Mouse (Mus musculus) leukemia stem cell, adult 10-12 weeks (primary cell): ENCODE results near the gene Rnd2. TPM values are rescaled to one million over a fixed set of nuclear protein-coding genes. Genes with fewer than 3 reads are reported as not detected.

Experiments
- polyA plus RNA-seq: library from polyadenylated mRNA; stranded (reverse); fragments of >175 nt; gene quantifications from 2 replicates; pipeline ENCODE4 v1.2.3, GENCODE M21; 2012; ENCODE audit warnings: low replicate concordance

Gene Rnd2
- polyA plus RNA-seq, result 3.2 and 4.2 TPM in 2 replicates

DNA sequence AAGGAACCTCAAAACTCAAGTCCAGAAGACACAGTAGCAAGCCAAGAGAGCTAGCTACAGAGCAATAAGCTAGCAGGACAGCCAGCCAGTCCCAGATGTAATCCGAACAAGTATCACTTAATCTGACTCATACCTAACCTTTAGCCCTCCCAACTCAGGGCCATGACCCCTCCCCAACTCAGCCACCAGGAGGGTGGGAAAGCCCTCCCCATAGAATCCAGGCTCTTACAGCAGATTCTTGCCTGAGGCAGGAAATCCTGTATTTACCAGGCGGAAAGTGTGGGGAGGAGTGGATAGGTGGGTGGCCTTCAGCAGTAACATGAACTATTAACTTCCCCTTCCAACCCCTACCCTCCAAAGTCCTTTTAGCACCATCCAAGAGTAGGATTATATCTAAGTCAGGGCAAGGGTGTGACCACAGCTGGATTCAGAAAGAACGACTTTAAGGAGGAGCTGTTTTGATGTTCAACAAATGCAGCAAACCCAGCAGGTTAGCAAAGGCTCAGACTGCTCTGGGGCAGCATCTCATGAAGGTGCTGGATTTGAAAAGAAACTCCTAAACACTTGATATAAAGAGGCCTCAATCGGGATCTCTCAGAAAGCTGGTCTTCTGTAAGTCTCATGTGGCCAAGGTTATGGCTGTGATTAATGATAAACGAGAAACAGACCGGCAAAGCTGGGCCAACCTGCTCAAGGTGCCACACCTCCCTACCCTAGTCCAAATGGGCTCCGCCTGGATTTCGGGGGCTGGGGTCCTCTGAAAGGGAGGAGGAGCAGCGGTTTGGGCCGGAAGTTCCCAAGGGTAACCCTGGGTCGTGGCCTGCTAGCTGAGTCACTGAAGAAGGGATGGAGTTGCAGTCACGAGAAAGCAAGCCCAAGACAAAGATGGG lies at the start of gene Rnd2:
TSS of gene Rnd2 (plus strand) at position 789 of the 890 bp plus-strand sequence.

DNA sequence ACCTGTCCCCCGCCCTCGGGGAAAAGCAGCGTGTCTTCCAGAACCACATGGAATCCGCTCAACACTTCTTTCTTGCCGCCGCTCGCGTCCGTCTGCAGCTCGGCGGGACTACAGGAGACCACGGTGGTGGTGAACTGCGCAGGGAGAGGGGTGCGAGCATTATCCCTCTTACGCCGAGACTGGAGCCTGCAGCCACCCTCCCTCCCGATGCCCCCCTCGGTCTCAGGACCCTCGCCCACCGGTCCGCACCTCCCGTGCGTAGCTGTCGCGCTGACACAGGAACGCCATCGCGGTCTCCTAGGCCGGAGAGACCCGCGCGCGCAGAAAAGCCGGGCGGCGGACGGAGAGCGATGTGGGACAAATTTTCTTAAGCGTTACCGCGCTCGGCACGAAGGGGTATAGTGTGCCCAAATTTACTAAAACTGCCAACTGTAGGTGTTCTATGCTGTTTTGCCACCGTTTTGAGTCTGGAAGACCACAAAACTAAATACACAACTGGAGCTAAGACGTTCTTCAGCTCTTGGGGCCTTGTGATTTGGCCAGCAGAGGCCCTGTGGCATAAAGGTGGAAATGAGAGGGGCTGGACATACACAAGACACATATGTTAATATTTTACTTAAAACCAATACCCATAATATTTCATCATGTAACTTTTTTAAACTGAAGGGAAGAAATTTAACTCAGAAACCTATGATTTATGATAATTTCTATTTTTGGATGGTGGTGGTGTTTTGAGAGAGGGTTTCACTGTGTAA lies 47.5 kb upstream of the Rnd2 start, which contains the start of gene Aarsd1:
TSS of gene Aarsd1 (minus strand) at position 515 of the 755 bp plus-strand sequence.

DNA sequence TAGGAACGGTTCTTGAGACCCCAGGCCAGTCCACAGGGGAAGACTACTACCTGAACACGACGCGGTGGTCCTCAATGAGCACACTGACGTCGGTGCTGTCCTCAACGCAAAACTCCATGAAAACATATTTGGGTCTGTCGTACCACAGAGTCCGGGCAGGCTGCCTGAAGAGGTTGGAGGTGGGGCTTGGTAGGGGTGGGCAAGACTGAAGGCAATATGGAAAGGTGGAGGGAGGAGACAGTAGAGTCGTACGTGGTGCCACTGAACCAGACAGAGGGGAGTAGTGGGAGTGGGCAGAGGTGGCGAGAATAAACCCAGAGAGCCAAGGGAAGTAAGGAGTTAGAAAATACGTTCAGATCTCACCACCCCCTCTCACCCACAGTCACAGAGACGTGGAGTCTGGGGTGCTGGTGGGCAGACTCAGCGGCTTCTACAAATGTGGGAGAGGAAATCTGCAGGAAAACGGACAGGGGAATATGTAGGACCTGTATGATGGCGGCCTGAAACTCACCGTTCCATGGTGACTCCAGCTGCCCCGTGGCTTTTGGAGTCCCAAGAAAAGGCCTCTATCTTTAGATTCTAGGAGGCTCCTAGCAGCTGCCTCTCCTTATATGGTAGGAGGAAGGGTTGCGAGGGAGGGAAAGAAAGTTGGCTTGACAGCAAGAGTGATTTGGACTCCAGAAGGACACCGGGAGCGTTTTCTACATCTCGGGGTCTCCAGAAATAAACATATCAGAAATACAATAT lies 40.5 kb upstream of the Rnd2 start, which contains the start of gene Gm27029:
TSS of gene Gm27029 (minus strand) at position 692 of the 747 bp plus-strand sequence.

DNA sequence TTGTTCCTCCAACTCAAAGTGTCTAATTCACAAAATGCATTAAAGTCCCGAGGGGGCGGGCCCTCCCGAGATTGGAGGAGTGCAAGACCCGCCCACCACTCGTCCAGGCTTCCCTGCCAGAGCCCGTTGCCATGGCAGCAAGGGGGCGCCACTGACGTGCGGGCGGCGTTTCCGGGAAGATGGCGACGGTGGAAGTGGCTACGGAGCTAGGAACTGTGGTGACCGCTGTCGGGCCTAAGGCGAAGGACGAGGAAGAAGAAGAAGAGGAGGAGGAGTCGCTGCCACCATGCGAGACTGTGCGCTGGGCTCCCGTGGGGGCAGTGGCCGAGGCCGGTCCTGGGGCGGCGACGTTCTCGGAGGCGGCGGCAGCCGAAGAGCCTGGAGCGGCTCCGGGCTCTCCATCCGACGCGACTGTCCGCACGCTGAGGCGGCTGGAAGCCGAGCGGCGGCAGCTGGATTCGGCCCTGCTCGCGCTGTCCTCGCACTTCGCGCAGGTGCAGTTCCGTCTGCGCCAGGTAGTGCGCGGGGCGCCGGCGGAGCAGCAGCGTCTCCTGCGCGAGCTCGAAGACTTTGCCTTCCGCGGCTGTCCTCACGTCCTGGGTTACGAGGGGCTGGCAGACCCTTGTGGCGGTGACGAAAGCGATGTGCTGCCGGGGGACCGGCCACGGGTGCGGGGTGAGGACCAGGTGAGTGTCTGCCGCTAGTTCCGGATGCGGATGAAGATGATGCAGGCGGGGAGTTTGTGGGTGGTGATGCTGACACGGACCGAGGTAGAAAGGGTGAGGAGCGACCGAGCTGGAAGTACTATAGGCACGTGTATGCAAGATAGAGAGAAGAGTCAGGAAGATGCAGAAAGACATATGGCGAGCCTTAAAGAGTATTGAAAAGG lies 39.6 kb upstream of the Rnd2 start, which contains the start of the genes Rundc1 and Ptges3l:
TSS of gene Rundc1 (plus strand) at position 161 of the 889 bp plus-strand sequence.
TSS of gene Ptges3l (minus strand) at position 409 of the 889 bp plus-strand sequence.

DNA sequence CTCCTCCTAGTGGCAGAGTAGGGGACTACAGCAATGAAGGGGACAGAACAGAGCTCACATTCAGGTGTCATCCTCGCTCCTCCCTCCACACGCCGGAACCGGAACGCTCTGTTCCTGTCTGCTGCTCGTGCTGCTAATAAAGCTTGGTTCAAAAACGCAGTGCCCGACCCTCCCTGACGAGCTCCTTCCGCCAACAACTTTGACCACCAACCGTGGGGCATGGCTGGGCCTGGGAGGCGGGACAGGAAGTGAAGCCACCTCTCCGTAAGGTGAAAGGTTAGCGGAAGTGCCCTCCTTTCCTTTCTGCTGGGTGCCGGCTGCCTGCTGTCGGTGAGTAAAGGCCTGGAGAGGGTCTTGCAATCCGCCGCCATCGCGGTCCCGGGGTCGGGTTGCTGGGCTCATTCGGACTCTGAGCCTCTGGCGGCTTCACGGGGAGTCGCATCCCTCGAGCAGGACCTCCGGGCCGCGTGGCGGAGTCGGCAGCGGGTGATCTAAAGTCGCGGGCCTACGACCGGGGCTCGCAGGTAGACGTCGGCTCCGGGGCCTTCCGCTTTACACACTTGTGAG lies 22.6 kb upstream of the Rnd2 start, which contains the start of gene Rpl27:
TSS of gene Rpl27 (plus strand) at position 172 of the 567 bp plus-strand sequence.

DNA sequence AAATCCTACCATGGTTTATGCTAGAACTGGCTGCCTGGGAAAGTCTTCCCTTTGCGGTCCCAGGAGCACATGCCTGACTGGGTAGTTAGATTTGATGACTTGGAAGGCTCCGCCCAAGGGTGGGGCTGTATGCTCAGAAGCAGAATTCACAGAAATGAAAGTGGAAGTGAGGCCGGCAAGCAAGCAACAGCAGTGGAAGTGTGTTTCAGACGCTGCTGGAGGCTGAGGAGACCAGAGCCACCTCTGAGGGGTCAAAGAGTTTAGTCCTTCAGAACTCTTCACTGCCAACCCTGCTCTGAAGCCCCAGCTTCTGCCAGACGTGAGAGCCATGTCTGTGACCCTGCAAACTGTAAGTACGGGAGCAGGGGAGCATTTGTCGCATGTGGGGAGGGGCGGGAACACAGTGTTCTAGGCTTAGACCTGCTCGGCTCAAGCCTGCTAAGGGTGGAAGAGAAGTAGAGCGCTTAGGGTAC lies 16.5 kb upstream of the Rnd2 start, which contains the start of gene Ifi35:
TSS of gene Ifi35 (plus strand) at position 134 of the 473 bp plus-strand sequence.

DNA sequence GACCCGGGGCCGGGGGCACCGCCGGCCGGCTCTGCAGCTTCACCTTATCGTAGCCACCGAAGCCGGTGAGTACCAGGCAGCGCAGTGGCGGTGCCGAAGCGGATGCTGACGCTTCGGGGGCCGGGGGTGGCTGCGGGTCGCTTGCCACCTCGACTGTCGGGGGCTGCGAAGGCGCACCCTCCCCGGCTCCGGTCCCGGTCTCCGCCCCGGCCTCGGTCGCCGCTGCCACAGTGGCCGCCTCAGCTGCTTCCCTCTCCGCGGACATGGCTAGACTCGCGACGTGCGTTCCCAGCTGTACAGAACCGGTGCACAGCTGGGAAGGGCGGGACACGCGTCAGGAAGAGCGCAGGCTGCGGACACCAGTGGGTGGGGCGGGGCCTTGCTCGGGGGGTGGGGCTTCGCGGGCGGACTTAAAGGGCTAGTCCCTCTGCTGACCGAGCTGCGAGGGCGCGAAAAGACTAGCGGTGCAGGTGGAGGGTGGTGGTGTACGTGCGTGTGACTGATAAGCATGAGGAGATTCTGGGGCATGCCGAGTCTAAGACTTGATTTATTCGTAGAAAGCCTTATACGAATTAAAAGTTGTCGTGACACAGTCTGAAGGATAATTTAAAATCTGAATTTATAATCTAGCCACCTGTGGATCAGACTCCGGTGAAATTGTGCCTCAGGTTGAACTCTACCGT lies 1.2 kb downstream of the Rnd2 start, which contains the start of gene Vat1:
TSS of gene Vat1 (minus strand) at position 362 of the 683 bp plus-strand sequence.

Other genes with a start within 250 kb of the Rnd2 start
- 0.88 and 7.2 TPM in 2 replicates for gene Ezh1, start 238.5 kb upstream of the Rnd2 start, polyA plus RNA-seq
- gene Ramp2, start 219.0 kb upstream of the Rnd2 start, polyA plus RNA-seq, result 5.4 and 11.1 TPM in 2 replicates
- 73.9 and 74.5 TPM in 2 replicates for gene Vps25, start 211.3 kb upstream of the Rnd2 start, polyA plus RNA-seq
- 6.0 and 8.9 TPM in 2 replicates for gene Wnk4, start 204.4 kb upstream of the Rnd2 start, polyA plus RNA-seq
- 0.17 TPM in 1 of 2 replicates, not detected in the other for gene Cntd1, start 186.0 kb upstream of the Rnd2 start, polyA plus RNA-seq
- 2.0 and 15.7 TPM in 2 replicates for gene Coa3, start 185.9 kb upstream of the Rnd2 start, polyA plus RNA-seq
- 55.6 and 84.1 TPM in 2 replicates for gene Becn1, start 162.7 kb upstream of the Rnd2 start, polyA plus RNA-seq
- 97.5 and 117 TPM in 2 replicates for gene Psme3, start 148.8 kb upstream of the Rnd2 start, polyA plus RNA-seq
- gene Aoc2, start 139.9 kb upstream of the Rnd2 start, polyA plus RNA-seq, result 11.1 and 13.4 TPM in 2 replicates
- 0.37 and 0.41 TPM in 2 replicates for gene Aoc3, start 134.4 kb upstream of the Rnd2 start, polyA plus RNA-seq
- not detected in 2 replicates for gene G6pc, start 97.4 kb upstream of the Rnd2 start, polyA plus RNA-seq
- gene Aarsd1, start 47.4 kb upstream of the Rnd2 start, polyA plus RNA-seq, result 38.8 and 49.0 TPM in 2 replicates
- 0.33 TPM in 1 of 2 replicates, not detected in the other for gene Gm27029, start 40.2 kb upstream of the Rnd2 start, polyA plus RNA-seq
- 4.3 and 5.0 TPM in 2 replicates for gene Rundc1, start 39.9 kb upstream of the Rnd2 start, polyA plus RNA-seq
- gene Ptges3l, start 39.7 kb upstream of the Rnd2 start, polyA plus RNA-seq, result 0.16 and 0.95 TPM in 2 replicates
- 98.1 and 303 TPM in 2 replicates for gene Rpl27, start 22.7 kb upstream of the Rnd2 start, polyA plus RNA-seq
- gene Ifi35, start 16.6 kb upstream of the Rnd2 start, polyA plus RNA-seq, result 22.6 and 37.1 TPM in 2 replicates
- gene Vat1, start 1.2 kb downstream of the Rnd2 start, polyA plus RNA-seq, result 45.9 and 70.6 TPM in 2 replicates
- gene Brca1, start 87.0 kb downstream of the Rnd2 start, polyA plus RNA-seq, result 0.80 and 24.6 TPM in 2 replicates
- 37.6 and 46.4 TPM in 2 replicates for gene Nbr1, start 87.2 kb downstream of the Rnd2 start, polyA plus RNA-seq
- gene Tmem106a, start 117.2 kb downstream of the Rnd2 start, polyA plus RNA-seq, result 2.0 and 5.9 TPM in 2 replicates
- gene Gm11634, start 134.3 kb downstream of the Rnd2 start, polyA plus RNA-seq, result not detected in 2 replicates
- gene Rdm1, start 162.2 kb downstream of the Rnd2 start, polyA plus RNA-seq, result 4.8 and 7.8 TPM in 2 replicates
- 0.88 and 2.3 TPM in 2 replicates for gene Arl4d, start 200.5 kb downstream of the Rnd2 start, polyA plus RNA-seq